Mouse (Mus musculus): ENCODE data around the gene Map9.
"Not testable (repeated sequence)": the region's sequence is repeated elsewhere in the genome, so short reads cannot be mapped to it uniquely, and the experiment has no call there.

GRCm38 (mm10) chr3:82441601-82442000 lies 83.8 kb downstream of the Map9 start:
- not testable (repeated sequence) for TF ChIP-seq TAL1 (conservative IDR thresholded peaks at IDR 0.05; ENCODE audit: low read depth, low read length); CTCF (IDR thresholded peaks at IDR 0.05; ENCODE audit: low read depth, low read length); GATA1 (IDR thresholded peaks at IDR 0.05; ENCODE audit: borderline replicate concordance, low read length)
